Mouse (Mus musculus) cortical plate, adult 2 months (tissue): ENCODE results near the gene Cep290.

Experiments
- CTCF ChIP-seq: fragments of 200-500 bp; IDR thresholded peaks from 2 replicates; pipeline ENCODE4 v1.5.1; 2011; ENCODE audit warnings: mild to moderate bottlenecking, control low read depth, low read length; ENCODE audit not compliant: insufficient read depth; ENCODE audit errors: extremely low read depth
- POLR2A ChIP-seq: fragments of 200-500 bp; IDR thresholded peaks from 2 replicates; pipeline ENCODE4 v1.6.1; 2011; ENCODE audit warnings: mild to moderate bottlenecking, low read length, control low read depth; ENCODE audit not compliant: insufficient read depth; ENCODE audit errors: extremely low read depth

DNA sequence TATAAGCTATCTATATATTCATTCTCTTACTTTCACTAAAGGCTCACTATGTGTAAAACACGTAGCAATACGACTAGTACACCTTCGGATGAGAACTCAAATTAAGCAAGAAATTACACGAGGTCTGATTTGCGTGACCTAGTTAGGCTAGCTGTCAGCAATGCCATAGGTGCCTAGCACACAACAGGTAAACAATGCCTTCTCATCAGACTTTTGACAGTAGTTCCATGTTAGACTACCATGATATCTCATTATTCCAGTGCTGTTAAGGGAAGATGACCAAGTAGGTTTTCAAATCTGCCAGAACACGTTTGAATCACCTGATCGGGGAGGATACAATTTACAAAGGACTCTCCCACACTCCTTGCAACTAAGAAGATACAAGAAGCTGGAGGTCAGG, 101.2 kb downstream of the Cep290 start:
- TF ChIP-seq CTCF (no peak), POLR2A (no peak)
